Mouse (Mus musculus) left cerebral cortex, postnatal 10 days (tissue): Measurements from ENCODE around the gene Ak9. TPM values are rescaled to one million over a fixed set of nuclear protein-coding genes. Genes with fewer than 3 reads are reported as not detected.

ENCODE experiments used
- DNase-seq, 2 experiments: peaks; one replicate each; pipeline ENCODE4 v3.0.0; 2021 to 2022; ENCODE audit warnings: low spot score in 2 of 2, mixed read lengths in 1 of 2; ENCODE audit errors: extremely low spot score in 1 of 2
- intact Hi-C: fragments of 180-260 bp; cut with DNase I; formaldehyde crosslinking; loops from one replicate; pipeline ENCODE4 v1.15.1; 2025
- total RNA-seq, 2 experiments: library from RNA; stranded (reverse); gene quantifications; 2 replicates each; pipeline ENCODE4 v1.2.3; 2021

The Ak9 gene
- total RNA-seq, 2 experiments from 2014 or later: 0.10 to 0.13 TPM

DNA sequence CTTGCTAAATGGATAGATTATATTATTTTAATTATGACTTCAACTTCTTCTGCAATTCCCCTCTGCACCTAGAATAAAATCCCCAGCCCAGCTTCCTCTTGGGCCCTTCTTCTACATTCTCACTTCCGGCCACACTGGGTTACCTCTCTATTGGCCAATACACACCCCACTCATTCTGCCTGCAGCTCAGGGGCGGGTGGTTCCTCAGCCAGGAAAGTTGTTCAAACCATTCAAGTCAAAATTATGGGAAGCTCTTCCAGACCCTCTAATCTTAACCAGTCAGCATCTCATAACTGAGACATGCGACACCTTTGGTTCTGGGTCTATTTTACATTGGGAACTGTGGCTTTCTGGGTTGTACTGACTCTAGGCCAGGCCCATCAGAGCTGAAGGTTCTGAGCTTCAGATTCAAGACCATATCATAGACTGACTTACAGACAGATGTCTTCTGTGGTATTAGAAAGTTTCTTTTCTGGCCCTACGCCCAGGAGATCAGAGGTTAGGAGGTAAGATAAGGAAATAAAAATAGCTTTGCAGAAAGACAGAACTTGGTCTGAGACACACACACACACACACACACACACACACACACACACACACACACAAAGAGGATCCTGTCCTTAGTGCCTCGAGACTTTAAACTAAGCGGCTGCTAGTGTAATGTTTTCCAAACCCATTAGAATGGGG, 170.1 kb downstream of the Ak9 start:
- DNase-seq: no peak
- intact Hi-C loops: no loop called here

DNA sequence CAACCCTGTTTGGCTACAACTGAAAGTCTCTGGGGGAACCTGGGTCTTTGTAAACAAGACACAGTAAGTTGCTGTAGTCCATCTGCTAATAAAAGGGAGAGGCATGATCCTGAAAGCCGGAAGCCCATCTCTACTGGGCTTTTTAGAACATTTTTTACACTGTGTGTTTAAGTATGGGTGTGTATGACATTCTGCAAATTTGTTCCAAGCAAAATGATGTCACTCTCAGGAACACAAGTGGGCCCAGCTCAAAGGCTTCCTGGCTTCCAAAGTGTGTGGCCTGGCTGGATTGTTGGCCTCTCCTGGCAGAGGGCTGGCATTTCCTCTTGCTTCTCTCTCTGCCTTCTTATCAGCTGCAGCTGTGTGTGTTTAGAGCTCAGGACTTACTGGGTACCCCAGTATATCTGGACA, 171.2 kb downstream of the Ak9 start:
- intact Hi-C loops: no loop called here
- DNase-seq: no peak

DNA sequence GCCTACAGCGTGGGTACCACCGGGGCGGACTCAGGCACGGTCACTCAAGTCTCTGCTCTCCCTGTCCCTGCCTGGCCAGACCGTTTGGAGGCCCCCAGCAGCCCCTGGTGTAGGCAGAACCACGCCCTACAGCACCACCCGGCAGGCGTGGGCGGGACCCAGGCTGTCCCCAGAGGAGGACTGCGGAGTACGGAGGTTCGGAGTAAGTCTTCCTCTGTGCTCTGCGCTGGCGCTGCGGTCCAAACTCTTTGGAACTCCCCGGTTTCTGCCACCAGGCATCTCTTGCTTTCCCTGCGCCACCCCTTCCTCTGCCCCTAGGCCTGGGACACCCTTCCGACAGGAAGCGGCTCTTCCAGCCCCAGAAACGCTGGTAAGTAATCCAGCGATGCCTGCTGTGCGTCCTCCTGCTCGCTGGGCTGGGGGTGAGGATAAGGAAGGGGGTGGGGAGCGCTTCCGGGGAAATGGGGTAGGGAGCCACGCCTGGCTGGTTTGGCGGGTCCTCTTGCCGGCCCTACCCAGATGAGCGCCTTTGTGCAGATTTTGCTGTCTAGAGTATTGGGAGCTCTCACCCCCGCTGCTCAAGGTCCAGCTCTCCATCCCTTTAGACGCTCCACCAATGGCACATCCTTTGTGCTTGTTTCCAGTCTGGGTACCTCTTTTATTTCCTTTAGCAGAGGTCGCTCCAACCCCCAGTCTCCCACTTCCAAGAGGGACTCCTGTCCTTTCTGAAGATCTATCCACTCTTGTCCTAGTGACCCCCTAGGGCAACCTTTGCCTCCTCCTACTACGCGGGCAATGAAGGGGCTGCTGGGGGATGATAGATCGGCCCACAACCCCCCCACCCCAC, 172.6 kb downstream of the Ak9 start, which contains the start of gene Mical1:
TSS of gene Mical1 (plus strand) at position 144 of the 847 bp plus-strand sequence.
- intact Hi-C loops: no loop called here
- DNase-seq: peak in 1 of 2 experiments; percentile 85

DNA sequence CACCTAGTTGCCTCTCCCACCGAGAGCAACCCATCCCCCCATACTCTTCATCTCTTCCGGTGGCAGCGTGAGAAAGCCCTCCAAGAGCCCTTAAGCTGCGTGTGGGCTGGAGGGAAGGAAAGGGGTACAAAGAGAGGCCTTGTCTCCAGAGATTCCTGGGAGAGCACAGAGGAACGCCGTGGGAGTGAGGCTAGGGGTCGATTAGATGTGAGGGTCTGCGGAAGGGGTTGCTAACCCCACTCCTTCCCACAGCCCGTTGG, 173.2 kb downstream of the Ak9 start:
- intact Hi-C loops: no loop called here
- DNase-seq: peak in 1 of 2 experiments; percentile 48

DNA sequence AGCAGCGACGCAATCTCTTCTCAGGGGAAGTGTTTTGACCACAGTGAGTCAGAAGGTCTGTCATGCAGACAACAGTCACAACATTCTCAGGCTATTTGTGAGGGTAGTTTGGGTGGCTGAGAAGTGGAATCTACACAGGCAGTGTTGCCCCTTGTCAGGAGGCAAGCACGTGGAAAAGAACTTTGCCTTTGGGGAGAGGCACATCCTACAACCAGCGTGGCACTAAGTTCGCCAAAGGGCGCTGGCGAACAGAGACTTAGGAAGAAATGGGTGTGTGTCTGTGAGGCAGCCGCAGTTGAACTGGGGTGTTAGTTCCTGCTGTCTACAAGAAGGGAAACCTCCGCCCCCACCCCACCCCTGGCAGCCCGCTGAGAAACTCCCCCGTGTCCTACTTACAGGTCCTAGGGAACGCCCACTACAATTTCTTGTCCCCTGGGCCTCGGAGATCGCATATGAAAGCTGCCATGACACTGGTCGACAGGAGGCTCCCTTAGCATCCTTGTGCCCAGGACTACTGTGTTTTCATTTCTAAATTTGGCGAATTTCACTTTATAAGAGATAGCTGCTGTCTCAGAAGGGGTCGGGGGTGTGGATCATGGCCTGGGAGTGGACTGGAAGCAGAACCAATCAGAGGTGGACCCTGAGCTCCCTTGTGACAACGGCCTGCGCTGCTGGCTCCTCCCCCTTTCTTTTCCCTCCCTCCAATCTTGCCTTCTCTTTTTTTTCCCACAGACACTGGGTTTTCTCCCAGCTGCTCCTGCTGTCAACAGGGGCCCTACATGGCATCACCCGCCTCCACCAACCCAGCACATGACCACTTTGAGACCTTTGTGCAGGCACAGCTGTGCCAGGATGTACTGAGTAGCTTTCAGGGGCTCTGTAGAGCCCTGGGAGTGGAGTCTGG, 173.8 kb downstream of the Ak9 start:
- DNase-seq: peak; percentile 54 to 87
- intact Hi-C loops: no loop called here

DNA sequence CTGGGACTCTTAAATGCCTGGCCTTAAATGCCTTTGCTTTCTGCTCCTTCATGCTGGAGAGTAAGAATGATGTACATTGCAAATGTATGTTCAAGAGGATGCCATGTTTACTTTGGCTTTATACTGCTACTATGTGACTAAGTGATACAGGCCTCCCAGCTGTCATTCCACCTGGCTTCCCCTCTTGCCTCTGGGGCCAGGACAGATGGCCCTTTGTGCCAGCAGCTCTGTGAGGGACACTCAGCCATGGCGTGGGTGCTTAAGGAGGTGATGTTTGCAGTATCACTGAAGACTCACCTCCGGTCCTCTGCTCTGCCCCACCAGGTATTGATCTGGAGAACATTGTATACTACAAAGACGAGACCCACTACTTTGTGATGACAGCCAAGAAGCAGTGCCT, 176.2 kb downstream of the Ak9 start:
- DNase-seq: no peak

DNA sequence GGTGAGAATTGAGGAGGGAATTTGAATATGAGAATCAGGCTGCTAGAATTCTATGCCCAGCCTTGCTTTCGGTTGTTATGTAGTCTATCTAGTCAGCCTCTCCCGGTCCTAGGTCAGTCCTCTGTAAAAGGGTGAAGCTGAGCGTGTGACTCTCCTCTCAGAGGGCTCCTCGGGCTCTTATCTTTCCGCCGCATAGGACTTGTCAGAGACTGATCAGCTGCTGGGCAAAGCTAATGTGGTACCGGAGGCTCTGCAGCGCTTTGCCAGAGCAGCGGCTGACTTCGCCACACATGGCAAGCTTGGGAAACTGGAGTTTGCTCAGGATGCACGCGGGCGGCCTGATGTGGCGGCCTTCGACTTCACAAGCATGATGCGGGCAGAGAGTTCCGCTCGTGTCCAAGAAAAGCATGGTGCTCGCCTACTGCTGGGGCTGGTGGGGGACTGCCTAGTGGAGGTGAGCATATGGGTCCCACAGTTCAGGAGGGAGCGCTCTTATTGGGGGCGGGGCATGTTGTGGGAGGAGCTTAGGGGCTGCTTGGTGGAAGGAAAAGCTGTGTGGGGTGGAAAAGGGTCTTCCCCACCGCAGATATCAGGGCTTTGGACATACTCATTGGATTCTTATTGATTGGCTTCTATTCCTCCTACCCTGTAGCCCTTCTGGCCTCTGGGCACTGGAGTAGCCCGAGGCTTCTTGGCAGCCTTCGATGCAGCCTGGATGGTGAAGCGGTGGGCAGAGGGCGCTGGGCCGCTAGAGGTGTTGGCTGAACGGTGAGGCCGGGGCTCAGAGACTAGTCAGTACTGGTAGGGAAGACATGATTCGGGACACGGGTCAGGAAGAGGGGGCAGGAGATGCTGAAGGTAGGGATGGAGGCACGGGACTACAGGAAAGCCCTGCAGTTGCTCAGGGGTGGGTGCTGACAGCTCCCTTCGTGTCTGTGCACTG, 177.4 kb downstream of the Ak9 start:
- no peak for DNase-seq
- intact Hi-C loops: no loop called here

More for the DNA sequence above, 176.2 kb downstream of the Ak9 start:
- intact Hi-C loops: no loop called here

DNA sequence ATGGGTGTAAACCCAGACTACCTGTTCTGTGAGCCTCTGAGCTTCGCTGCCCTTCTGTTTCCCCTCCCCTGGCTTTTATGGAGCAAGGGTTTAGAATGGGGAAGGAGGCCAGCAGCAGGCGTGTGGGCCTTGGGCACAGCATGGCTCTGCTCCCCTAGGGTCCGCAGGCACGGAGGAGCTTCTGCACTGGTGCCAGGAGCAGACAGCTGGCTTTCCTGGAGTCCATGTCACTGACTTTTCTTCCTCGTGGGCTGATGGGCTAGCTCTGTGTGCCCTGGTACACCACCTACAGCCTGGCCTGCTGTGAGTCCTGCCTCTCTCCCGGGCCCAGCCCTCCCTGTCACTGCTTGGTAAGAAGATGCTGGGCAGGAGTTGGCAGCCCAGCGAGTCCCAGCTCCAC, 178.7 kb downstream of the Ak9 start:
- no peak for DNase-seq
- intact Hi-C loops: no loop called here

Other genes with a start within 250 kb of the Ak9 start
- gene Gpr6, start 231.7 kb upstream of the Ak9 start, total RNA-seq: 10 to 100 TPM; 16.2 to 17.3 TPM
- gene Fig4, start 720 bp upstream of the Ak9 start, total RNA-seq: 10 to 100 TPM; 35.0 to 37.0 TPM
- gene Zbtb24, start 146.4 kb downstream of the Ak9 start, total RNA-seq: 10 to 100 TPM; 16.3 to 17.0 TPM
- 10 to 100 TPM; 32.7 to 36.5 TPM for gene Mical1, start 172.3 kb downstream of the Ak9 start, total RNA-seq
- 10 to 100 TPM; 17.2 to 18.8 TPM for gene Smpd2, start 186.4 kb downstream of the Ak9 start, total RNA-seq
- gene Ppil6, start 186.5 kb downstream of the Ak9 start, total RNA-seq: 1 to 10 TPM; 6.2 to 7.3 TPM
- gene Cd164, start 215.4 kb downstream of the Ak9 start, total RNA-seq: 10 to 100 TPM; 43.7 to 53.2 TPM